Mouse (Mus musculus) small intestine, adult 2 months (tissue): ENCODE results near the gene Syne2. TPM values are rescaled to one million over a fixed set of nuclear protein-coding genes. Genes with fewer than 3 reads are reported as not detected.

Experiments
- H3K27ac ChIP-seq: fragments of 200-500 bp; 2 replicates; pipeline ENCODE4 v1.5.1; 2012; ENCODE audit warnings: low read depth, low read length, control low read depth, inconsistent platforms; ENCODE audit not compliant: insufficient read depth
- H3K27me3 ChIP-seq: fragments of 200-500 bp; 2 replicates; pipeline ENCODE4 v1.6.1; 2012; ENCODE audit warnings: mild to moderate bottlenecking, moderate library complexity, low read length, inconsistent platforms; ENCODE audit not compliant: control insufficient read depth, insufficient read depth
- H3K36me3 ChIP-seq: fragments of 200-500 bp; 2 replicates; pipeline ENCODE4 v1.6.1; 2012; ENCODE audit warnings: mild to moderate bottlenecking, low read length, control low read depth, inconsistent platforms; ENCODE audit not compliant: control insufficient read depth, insufficient read depth
- H3K4me1 ChIP-seq: fragments of 200-500 bp; 2 replicates; pipeline ENCODE4 v1.6.1; 2012; ENCODE audit warnings: low read length, inconsistent platforms, mixed read lengths; ENCODE audit not compliant: control insufficient read depth, insufficient read depth, insufficient read length
- H3K4me3 ChIP-seq: fragments of 200-500 bp; 2 replicates; pipeline ENCODE4 v1.5.1; 2012; ENCODE audit warnings: low read depth, mild to moderate bottlenecking, control low read depth, inconsistent platforms, low read length, moderate library complexity
- CTCF ChIP-seq: fragments of 200-500 bp; IDR thresholded peaks from 2 replicates; pipeline ENCODE4 v1.5.1; 2012; ENCODE audit warnings: low read depth, mild to moderate bottlenecking, control low read depth, inconsistent platforms, low read length, moderate library complexity, mixed read lengths; ENCODE audit not compliant: insufficient replicate concordance, insufficient read length; ENCODE audit errors: extremely low read depth
- POLR2A ChIP-seq: fragments of 200-500 bp; IDR thresholded peaks from 2 replicates; pipeline ENCODE4 v1.6.1; 2012; ENCODE audit warnings: low read depth, mild to moderate bottlenecking, control low read depth, inconsistent platforms, low read length, moderate library complexity
- WGBS: fragments of 180-500 bp; shearing (Covaris S2); methylation state at CpG from one replicate; pipeline ENCODE4 v1.1.7; 2018; 5-methylcytosine and 5-hydroxymethylcytosine counted together
- polyA plus RNA-seq: library from polyadenylated mRNA; depleted of rRNA; stranded (reverse); fragments of >200 nt; gene quantifications from 2 replicates; pipeline ENCODE4 v1.2.3, GENCODE M21; 2012

The Syne2 gene
- polyA plus RNA-seq, 1 experiment: 39.8 TPM

- no peak overlapping the region for H3K27ac ChIP-seq
- no peak for TF ChIP-seq POLR2A
- TF ChIP-seq CTCF: no peak
- peaks cover 13% of the 10 kb centered on the region for H3K36me3 ChIP-seq
- 37% methylated on average over 9 of the region's 9 CpGs for WGBS
- H3K4me3 ChIP-seq: no peak overlapping the region
- no peaks in the 10 kb centered on the region; the same call in 1 of the 2 replicates for H3K4me1 ChIP-seq
- H3K27me3 ChIP-seq: no peaks in the 10 kb centered on the region
Observed at GRCm38 (mm10) chr12:76004697-76005249, 186.8 kb downstream of the Syne2 start.

GRCm38 (mm10) chr12:76008991-76009390 lies 191.1 kb downstream of the Syne2 start:
- no peak for TF ChIP-seq CTCF
- TF ChIP-seq POLR2A: no peak
- Histone ChIP-seq H3K27me3 (no peaks in the 10 kb centered on the region), H3K36me3 (peaks cover 5% of the 10 kb centered on the region), H3K4me1 (no peaks in the 10 kb centered on the region; the same call in 1 of the 2 replicates), H3K27ac (no peak overlapping the region), H3K4me3 (no peak overlapping the region)
- 80% methylated on average over 6 of the region's 6 CpGs for WGBS

GRCm38 (mm10) chr12:76012789-76013188 lies 194.9 kb downstream of the Syne2 start:
- no peak overlapping the region for H3K4me3 ChIP-seq
- TF ChIP-seq CTCF (no peak), POLR2A (no peak)
- H3K27me3 ChIP-seq: no peaks in the 10 kb centered on the region
- no peak overlapping the region for H3K27ac ChIP-seq
- WGBS: 69% methylated on average over 4 of the region's 4 CpGs
- no peaks in the 10 kb centered on the region for H3K4me1 ChIP-seq
- H3K36me3 ChIP-seq: peaks cover 1% of the 10 kb centered on the region; the same call in 1 of the 2 replicates

GRCm38 (mm10) chr12:76013480-76013879 lies 195.5 kb downstream of the Syne2 start:
- WGBS: 69% methylated on average over 4 of the region's 4 CpGs
- no peaks in the 10 kb centered on the region for H3K4me1 ChIP-seq
- H3K27ac ChIP-seq: no peak overlapping the region
- H3K36me3 ChIP-seq: peaks cover 3% of the 10 kb centered on the region; the same call in 1 of the 2 replicates
- no peak for TF ChIP-seq CTCF
- no peak for TF ChIP-seq POLR2A
- H3K27me3 ChIP-seq: no peaks in the 10 kb centered on the region
- no peak overlapping the region for H3K4me3 ChIP-seq

- TF ChIP-seq CTCF: no peak
- no peak for TF ChIP-seq POLR2A
- Histone ChIP-seq H3K36me3 (0 out of 2 replicates have a peak, but pooled peaks cover 2% of the 10 kb centered on the region), H3K4me1 (no peaks in the 10 kb centered on the region; the same call in 1 of the 2 replicates), H3K4me3 (peak overlapping the region; percentile 48), H3K27ac (peak overlapping the region; percentile 69), H3K27me3 (no peaks in the 10 kb centered on the region)
- 18% methylated on average over 15 of the region's 15 CpGs for WGBS
Observed at GRCm38 (mm10) chr12:76015026-76015425, 197.1 kb downstream of the Syne2 start.

- peak overlapping the region; percentile 48 for H3K4me3 ChIP-seq
- H3K36me3 ChIP-seq: peaks cover 5% of the 10 kb centered on the region; the same call in 1 of the 2 replicates
- H3K27ac ChIP-seq: peak overlapping the region; percentile 69
- no peaks in the 10 kb centered on the region for H3K27me3 ChIP-seq
- WGBS: 28% methylated on average over 11 of the region's 11 CpGs
- TF ChIP-seq CTCF (no peak), POLR2A (peak; percentile 42; the same call in 1 of the 2 replicates)
- H3K4me1 ChIP-seq: no peaks in the 10 kb centered on the region; the same call in 1 of the 2 replicates
Observed at GRCm38 (mm10) chr12:76015489-76015888, 197.6 kb downstream of the Syne2 start.
